In the genomic region with DNA sequence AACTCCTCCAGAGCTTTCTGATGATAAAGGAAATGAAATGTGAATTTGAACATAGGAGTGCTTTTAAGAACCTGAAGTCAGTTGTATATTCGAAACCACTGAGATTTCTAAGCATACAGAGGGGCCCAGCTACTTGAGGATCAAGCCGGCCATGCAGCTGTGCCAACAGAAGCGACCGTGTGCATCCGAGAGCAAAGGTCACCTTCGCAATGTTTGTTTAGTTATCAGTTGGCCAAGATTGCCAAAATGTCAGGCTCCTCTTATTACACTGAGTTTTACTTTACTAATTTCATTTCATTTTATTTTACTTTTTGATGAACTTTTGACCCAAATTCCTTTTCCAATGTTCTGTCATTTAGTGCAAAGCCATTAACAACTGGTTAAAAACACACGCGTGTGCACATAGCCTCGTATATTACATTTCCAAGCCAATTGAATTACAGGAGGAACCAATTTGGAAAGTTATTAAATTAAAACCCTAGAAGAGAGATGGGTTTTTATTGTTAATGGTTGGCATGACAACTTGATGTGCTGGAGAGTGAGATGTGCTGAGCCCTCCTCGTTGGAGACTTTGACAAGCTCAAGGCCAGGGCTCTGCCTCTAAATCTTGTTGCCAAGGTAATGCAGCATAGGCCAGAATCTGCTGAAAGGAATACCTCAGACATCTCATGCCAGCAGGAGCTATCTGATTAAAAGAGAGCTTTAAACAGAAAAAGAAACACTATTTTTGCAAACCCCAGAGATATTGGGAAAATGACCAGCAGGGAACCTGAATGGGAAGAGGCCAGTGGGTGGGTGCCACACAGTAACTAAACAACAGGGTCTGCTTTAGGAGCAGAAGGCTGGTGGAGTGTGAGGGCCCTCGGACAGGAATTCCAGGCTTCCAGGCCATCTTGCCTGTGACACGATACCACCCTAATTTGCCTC, we compare ENCODE assay signal across 13 mouse cellular contexts. TPM values are rescaled to one million over a fixed set of nuclear protein-coding genes. Genes with fewer than 3 reads are reported as not detected.
DNase-seq lines count a peak whose midpoint lies in the region; ATAC-seq and TF ChIP-seq lines count a peak whose summit lies in the region.
"Had no signal": no experiment of that assay in that cellular context is flagged by ENCODE, and none has a peak within 500 bp of the region (broad histone marks: within the 10 kb centered on the region; RNA-seq: fewer than 3 reads in every experiment).

No protein-coding gene starts in this region.

- H3K4me3 ChIP-seq in kidney, adult 2 months (ENCODE audit: insufficient read depth, low read depth, low read length) = no peak overlapping the region
- H3K4me3 ChIP-seq in neural tube, embryonic 15.5 days (replicated peaks) = no peak overlapping the region
- H3K4me3 ChIP-seq: limb, embryonic 12.5 days had no signal

- no peaks in the 10 kb centered on the region for H3K36me3 ChIP-seq in kidney, adult 2 months (ENCODE audit: control insufficient read depth, insufficient read depth, low read length)
- H3K36me3 ChIP-seq in neural tube, embryonic 15.5 days = no peaks in the 10 kb centered on the region
- H3K36me3 ChIP-seq: limb, embryonic 12.5 days had no signal

- no peaks in the 10 kb centered on the region for H3K27me3 ChIP-seq in kidney, adult 2 months (replicated peaks; ENCODE audit: control insufficient read depth, insufficient read depth, low read length)
- H3K27me3 ChIP-seq in neural tube, embryonic 15.5 days (replicated peaks) = no peaks in the 10 kb centered on the region
- H3K27me3 ChIP-seq: limb, embryonic 12.5 days had no signal

- no peak for TF ChIP-seq CTCF in kidney, adult 2 months (conservative IDR thresholded peaks at IDR 0.05; ENCODE audit: insufficient read depth, insufficient read length, low read depth, low read length)

- WGBS in kidney, adult 2 months = 65% methylated on average over 12 of the region's 12 CpGs
- WGBS in neural tube, embryonic 15.5 days = 72% methylated on average over 12 of the region's 12 CpGs

- no peaks in the 10 kb centered on the region for H3K9me3 ChIP-seq in neural tube, embryonic 15.5 days (replicated peaks)
- H3K9me3 ChIP-seq: limb, embryonic 12.5 days had no signal

- no peak overlapping the region for H3K9ac ChIP-seq in neural tube, embryonic 15.5 days (replicated peaks)
- H3K9ac ChIP-seq: limb, embryonic 12.5 days had no signal

- no peak for ATAC-seq in neural tube, embryonic 15.5 days (ENCODE audit: low FRiP score)

- no peak for TF ChIP-seq POLR2A in kidney, adult 2 months (IDR thresholded peaks at IDR 0.05; ENCODE audit: low read depth, low read length)

- peaks cover 6% of the 10 kb centered on the region; the same call in 1 of the 2 replicates for H3K4me1 ChIP-seq in kidney, adult 2 months (ENCODE audit: control insufficient read depth, insufficient read depth, low read length)
- peaks cover 3% of the 10 kb centered on the region; the same call in 1 of the 2 replicates for H3K4me1 ChIP-seq in neural tube, embryonic 15.5 days

- H3K27ac ChIP-seq in kidney, adult 2 months (ENCODE audit: insufficient read depth, low read depth, low read length) = no peak overlapping the region
- H3K27ac ChIP-seq in neural tube, embryonic 15.5 days (replicated peaks) = peak overlapping the region; percentile 39; the same call in 1 of the 2 replicates
- H3K27ac ChIP-seq: limb, embryonic 12.5 days had no signal

- no peak overlapping the region for H3K4me2 ChIP-seq in neural tube, embryonic 15.5 days
- H3K4me2 ChIP-seq: limb, embryonic 12.5 days had no signal

- DNase-seq in adrenal gland, adult 8-10 months = peak; percentile 41
- DNase-seq in adrenal gland, postnatal 14 days = no peak
- DNase-seq in kidney, adult 2 months = peak; percentile 53
- DNase-seq in kidney, postnatal 25 days = no peak
- no peak for DNase-seq in neural tube, embryonic 10.5 days (ENCODE audit: extremely low spot score, low spot score)
- peak; percentile 41 for DNase-seq in yolk sac, embryonic 10.5 days (ENCODE audit: low spot score)
- DNase-seq in cerebellum, adult 11-12 months = no peak
- DNase-seq: adrenal gland, postnatal 25 days; cerebellum, adult 11 months; gastrocnemius, postnatal 36 days; lung, postnatal 36 days had no signal

RNA-seq across cellular contexts. Expression of a gene that starts 38.6 kb away (rescaled TPM):
- 10 to 100 TPM; 36.0 to 42.1 (median 40.7) TPM for total RNA-seq in adrenal gland, adult 8-10 months (2022)
- 67.6 and 74.5 TPM in 2 replicates for total RNA-seq in adrenal gland, postnatal 14 days (2021)
- polyA plus RNA-seq in kidney, adult 2 months (2012; rRNA removed) = 52.9 and 61.6 TPM in 2 replicates
- polyA plus RNA-seq in neural tube, embryonic 15.5 days (2015; fragmentation: Nextera tagmentation; extraction: Ambion mirVana) = 40.2 and 50.1 TPM in 2 replicates

Comparison
In these comparisons a context has a peak if more than half of its experiments do, and no peak if none do; other contexts are left out.
1. DNase-seq: peak in adrenal gland, adult 8-10 months (single experiment), kidney, adult 2 months (single experiment) and yolk sac, embryonic 10.5 days (single experiment); none in adrenal gland, postnatal 14 days (single experiment), kidney, postnatal 25 days (0 of 2), neural tube, embryonic 10.5 days (single experiment) and cerebellum, adult 11-12 months (single experiment).